ENCODE assay signal across 14 mouse cellular contexts in the genomic region with DNA sequence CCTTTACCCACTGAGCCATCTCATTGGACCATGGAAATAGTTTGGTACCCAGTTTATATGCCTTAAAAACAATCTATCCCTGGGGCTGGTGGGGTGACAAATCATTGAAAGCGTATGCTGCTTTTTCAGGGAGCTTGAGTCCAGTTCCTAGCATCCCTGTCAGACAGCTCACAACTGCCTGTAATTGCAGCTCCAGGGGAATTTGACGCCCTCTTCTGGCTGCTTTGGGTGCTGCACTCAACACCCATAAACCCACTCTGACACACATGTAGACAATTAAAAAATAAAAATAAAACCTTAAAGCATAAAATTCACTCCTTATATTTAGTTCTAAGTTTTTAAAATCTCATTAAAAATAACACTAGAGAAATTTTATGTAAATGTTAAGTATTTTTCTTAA. TPM values are rescaled to one million over a fixed set of nuclear protein-coding genes. Genes with fewer than 3 reads are reported as not detected.
DNase-seq lines count a peak whose midpoint lies in the region; ATAC-seq and TF ChIP-seq lines count a peak whose summit lies in the region.
"Had no signal": no experiment of that assay in that cellular context is flagged by ENCODE, and none has a peak within 500 bp of the region (broad histone marks: within the 10 kb centered on the region; RNA-seq: fewer than 3 reads in every experiment).

No protein-coding gene starts in this region.

- H3K4me3 ChIP-seq in heart, postnatal 0 days (ENCODE audit: low read depth, low read length), result no peak overlapping the region
- no peak overlapping the region for H3K4me3 ChIP-seq in midbrain, postnatal 0 days (ENCODE audit: low read depth, low read length)
- H3K4me3 ChIP-seq in midbrain, embryonic 10.5 days, result no peak overlapping the region
- H3K4me3 ChIP-seq: heart, embryonic 13.5 days; limb, embryonic 15.5 days; megakaryocyte, embryonic 14.5 days; myocyte had no signal

- ATAC-seq in heart, postnatal 0 days (ENCODE audit: insufficient read depth, low read depth), result no peak
- no peak for ATAC-seq in midbrain, postnatal 0 days (ENCODE audit: low FRiP score)

- no peak for TF ChIP-seq EP300 in heart, postnatal 0 days (IDR thresholded peaks at IDR 0.05; ENCODE audit: low read depth)

- H3K9ac ChIP-seq in heart, postnatal 0 days (replicated peaks; ENCODE audit: low read depth, low read length), result no peak overlapping the region
- no peak overlapping the region for H3K9ac ChIP-seq in midbrain, postnatal 0 days (replicated peaks; ENCODE audit: low read length, poor library complexity, severe bottlenecking)
- H3K9ac ChIP-seq: heart, embryonic 13.5 days; hindbrain, embryonic 14.5 days; limb, embryonic 15.5 days had no signal

- no peak for DNase-seq in heart, postnatal 0 days (ENCODE audit: low spot score)
- DNase-seq in heart, adult 8-10 months (ENCODE audit: low spot score), result no peak
- DNase-seq in midbrain, postnatal 0 days (ENCODE audit: low spot score), result no peak
- no peak for DNase-seq in midbrain, embryonic 10.5 days (ENCODE audit: low spot score)
- DNase-seq in ES-CJ7 (ENCODE audit: low read depth, low spot score), result peak; percentile 58
- DNase-seq in induced T-regulatory cell, adult 2 months (ENCODE audit: low read depth), result peak; percentile 63
- no peak for DNase-seq in adrenal gland, adult 18-20 months (ENCODE audit: low spot score in 2 of 2)
- no peak for DNase-seq in Muller cell, postnatal 12 days (ENCODE audit: inconsistent ontology term)
- DNase-seq: cerebellum, adult 8-10 months had no signal

- H3K9me3 ChIP-seq in heart, postnatal 0 days (replicated peaks; ENCODE audit: control insufficient read depth, low read length), result no peaks in the 10 kb centered on the region
- no peaks in the 10 kb centered on the region for H3K9me3 ChIP-seq in midbrain, postnatal 0 days (ENCODE audit: low read length)
- no peaks in the 10 kb centered on the region; the same call in 1 of the 2 replicates for H3K9me3 ChIP-seq in midbrain, embryonic 10.5 days (replicated peaks)
- H3K9me3 ChIP-seq: limb, embryonic 15.5 days had no signal

- no peak overlapping the region for H3K4me2 ChIP-seq in heart, postnatal 0 days (ENCODE audit: low read depth, low read length)
- H3K4me2 ChIP-seq in midbrain, postnatal 0 days (ENCODE audit: low read depth, low read length, poor library complexity, severe bottlenecking), result no peak overlapping the region
- H3K4me2 ChIP-seq: heart, embryonic 13.5 days; hindbrain, embryonic 14.5 days; limb, embryonic 15.5 days had no signal

- H3K36me3 ChIP-seq in heart, postnatal 0 days (replicated peaks; ENCODE audit: control insufficient read depth, insufficient read depth, low read length), result peaks cover 15% of the 10 kb centered on the region
- peaks cover 11% of the 10 kb centered on the region for H3K36me3 ChIP-seq in midbrain, postnatal 0 days (ENCODE audit: insufficient read depth, low read length)
- H3K36me3 ChIP-seq in midbrain, embryonic 10.5 days, result peaks cover 28% of the 10 kb centered on the region

- no peaks in the 10 kb centered on the region for H3K27me3 ChIP-seq in heart, postnatal 0 days (ENCODE audit: control insufficient read depth, insufficient read depth, low read length)
- no peaks in the 10 kb centered on the region for H3K27me3 ChIP-seq in midbrain, postnatal 0 days (ENCODE audit: insufficient read depth, low read length)
- no peaks in the 10 kb centered on the region for H3K27me3 ChIP-seq in midbrain, embryonic 10.5 days (ENCODE audit: low read depth, poor library complexity, severe bottlenecking)
- H3K27me3 ChIP-seq: heart, embryonic 13.5 days; limb, embryonic 15.5 days; megakaryocyte, embryonic 14.5 days had no signal

- 82% methylated on average over 2 of the region's 2 CpGs for WGBS in heart, postnatal 0 days
- WGBS in midbrain, postnatal 0 days, result 88% methylated on average over 2 of the region's 2 CpGs
- 86% methylated on average over 2 of the region's 2 CpGs for WGBS in midbrain, embryonic 10.5 days

- H3K27ac ChIP-seq in heart, postnatal 0 days (ENCODE audit: low read depth), result no peak overlapping the region
- no peak overlapping the region for H3K27ac ChIP-seq in midbrain, postnatal 0 days (ENCODE audit: low read depth, low read length)
- H3K27ac ChIP-seq in midbrain, embryonic 10.5 days (replicated peaks), result no peak overlapping the region
- H3K27ac ChIP-seq: heart, embryonic 13.5 days; hindbrain, embryonic 14.5 days; limb, embryonic 15.5 days had no signal

- TF ChIP-seq CTCF in heart, postnatal 0 days (IDR thresholded peaks at IDR 0.05; ENCODE audit: low read depth), result peak; percentile 24; the same call in 1 of the 2 replicates
- peak; percentile 23 for TF ChIP-seq CTCF in midbrain, postnatal 0 days (IDR thresholded peaks at IDR 0.05)

- H3K4me1 ChIP-seq in heart, postnatal 0 days (ENCODE audit: control insufficient read depth, insufficient read depth), result no peaks in the 10 kb centered on the region; the same call in 1 of the 2 replicates
- H3K4me1 ChIP-seq in midbrain, postnatal 0 days (ENCODE audit: insufficient read depth, low read length), result no peaks in the 10 kb centered on the region
- no peaks in the 10 kb centered on the region for H3K4me1 ChIP-seq in midbrain, embryonic 10.5 days

RNA-seq across cellular contexts. Expression of a gene that starts 37.2 kb away (rescaled TPM):
- total RNA-seq in heart, postnatal 0 days (2014; rRNA removed; ENCODE audit: low replicate concordance), result 22.8 and 48.9 TPM in 2 replicates
- polyA plus RNA-seq in heart, postnatal 0 days (2015; fragmentation: Nextera tagmentation; extraction: Ambion mirVana), result 11.2 and 14.0 TPM in 2 replicates
- 10 to 100 TPM; 21.5 to 26.3 (median 22.7) TPM for total RNA-seq in heart, adult 8-10 months (2022)
- 38.9 and 40.6 TPM in 2 replicates for total RNA-seq in midbrain, postnatal 0 days (2014; rRNA removed)
- 23.5 and 25.3 TPM in 2 replicates for polyA plus RNA-seq in midbrain, postnatal 0 days (2015; fragmentation: Nextera tagmentation; extraction: Ambion mirVana)
- 32.1 and 40.3 TPM in 2 replicates for polyA plus RNA-seq in midbrain, embryonic 10.5 days (2016; fragmentation: Nextera tagmentation; extraction: Ambion mirVana)
- 10 to 100 TPM; 27.9 to 33.1 TPM for total RNA-seq in adrenal gland, adult 18-20 months (2021)

Comparison
In these comparisons a context has a peak if more than half of its experiments do, and no peak if none do; other contexts are left out.
1. DNase-seq: peak in ES-CJ7 (single experiment) and induced T-regulatory cell, adult 2 months (single experiment); none in heart, postnatal 0 days (single experiment), heart, adult 8-10 months (single experiment), midbrain, postnatal 0 days (single experiment), midbrain, embryonic 10.5 days (single experiment), adrenal gland, adult 18-20 months (0 of 2) and Muller cell, postnatal 12 days (single experiment).